Mouse (Mus musculus) splenic B cell, adult 2 months (primary cell): Measurements from ENCODE around the gene Eef1e1.
"Not testable (repeated sequence)": the region's sequence is repeated elsewhere in the genome, so short reads cannot be mapped to it uniquely, and the experiment has no call there.

Experiments used
- DNase-seq: peaks from one replicate; pipeline ENCODE4 v3.0.0-alpha.2; 2011; ENCODE audit warnings: low read depth, low spot score
- H3K27me3 ChIP-seq: 2 replicates; pipeline ENCODE4 v1.6.1; 2012; ENCODE audit warnings: mild to moderate bottlenecking, low read length, moderate library complexity, mixed read lengths; ENCODE audit not compliant: control insufficient read depth, poor library complexity, insufficient read depth, severe bottlenecking
- H3K36me3 ChIP-seq: 2 replicates; pipeline ENCODE4 v1.6.1; 2012; ENCODE audit warnings: mild to moderate bottlenecking, low read length, moderate library complexity, mixed read lengths; ENCODE audit not compliant: control insufficient read depth, poor library complexity, insufficient read depth, severe bottlenecking

The Eef1e1 gene

DNA sequence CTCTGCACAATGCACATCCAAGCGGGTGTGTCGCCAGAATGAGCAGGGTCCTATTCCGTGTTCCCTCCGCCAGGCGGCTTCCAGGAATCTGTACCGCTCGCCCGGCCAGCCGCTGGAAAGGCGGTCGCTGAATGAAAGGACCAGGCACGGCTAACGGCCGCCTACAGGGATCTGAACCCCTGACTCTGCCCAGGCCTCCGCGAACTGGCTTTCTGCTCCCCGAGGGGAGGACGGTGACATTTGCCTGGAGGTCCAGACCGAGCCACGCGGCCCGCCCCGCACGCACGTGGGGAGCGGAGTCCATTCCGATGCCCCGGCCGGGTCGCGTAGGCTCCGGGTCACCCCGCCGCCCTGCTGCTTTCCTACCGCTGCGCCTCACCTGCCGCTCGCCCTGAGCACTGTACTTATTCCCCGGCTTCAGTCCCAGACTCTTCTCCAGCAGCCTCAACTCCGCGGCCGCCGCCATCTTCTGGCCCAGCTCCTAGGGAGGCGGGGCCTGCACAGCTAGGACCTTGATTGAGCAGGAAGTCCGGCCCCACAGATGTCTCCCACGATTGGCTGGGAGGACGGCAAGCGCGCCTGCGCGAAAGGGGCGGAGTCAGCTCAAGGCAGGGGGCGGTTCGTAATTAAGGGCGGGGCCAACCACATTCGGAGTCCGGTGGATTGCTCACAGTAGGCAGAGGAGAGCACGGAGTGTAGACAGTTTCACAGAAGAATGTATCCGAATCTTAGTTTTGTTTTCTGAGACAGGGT, at the start of gene Eef1e1:
Eef1e1 (minus strand) TSS at position 531 of the 753 bp plus-strand sequence.
- peak; percentile 97 for DNase-seq
- H3K36me3 ChIP-seq = peaks cover 5% of the 10 kb centered on the region
- no peaks in the 10 kb centered on the region for H3K27me3 ChIP-seq

DNA sequence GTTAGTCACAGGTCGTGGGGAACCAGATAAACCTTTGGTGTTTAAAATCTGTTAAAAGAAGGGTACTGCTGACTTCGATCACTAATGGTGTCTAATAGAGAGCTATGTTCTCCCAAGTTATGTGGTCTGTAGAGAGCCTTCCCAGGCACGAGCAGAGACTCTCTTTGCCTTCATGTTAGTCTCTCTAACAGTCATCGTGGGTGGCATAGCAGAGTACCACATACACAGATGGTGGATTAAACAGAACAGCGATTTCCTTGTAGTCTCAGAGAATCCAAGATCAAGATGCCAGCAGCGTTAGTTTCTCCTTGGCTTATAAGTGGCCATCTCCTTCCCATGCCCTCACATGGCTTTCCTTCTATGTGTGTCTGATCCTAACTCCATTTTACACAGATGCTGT, 32.0 kb upstream of the Eef1e1 start:
- Histone ChIP-seq H3K27me3 (no peaks in the 10 kb centered on the region), H3K36me3 (no peaks in the 10 kb centered on the region)
- no peak for DNase-seq

DNA sequence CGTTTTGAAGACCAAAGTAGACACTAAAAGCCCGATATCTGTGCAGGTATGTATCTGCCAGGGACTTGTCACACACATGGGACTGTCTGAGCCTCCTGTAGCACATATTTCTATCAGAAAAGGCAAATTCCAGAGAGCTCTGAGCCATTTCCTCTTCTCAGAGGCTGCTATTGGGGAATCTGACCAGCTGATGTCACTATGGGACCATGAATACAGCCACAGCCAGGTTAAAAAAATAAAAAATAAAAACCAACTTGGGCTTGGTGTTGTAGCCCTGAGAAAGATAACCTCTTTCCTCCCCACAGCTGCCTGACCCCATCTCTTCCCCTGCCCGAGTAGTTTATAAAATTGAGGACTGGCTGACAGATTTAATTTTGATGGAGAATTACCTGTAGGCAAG, 31.2 kb upstream of the Eef1e1 start:
- Histone ChIP-seq H3K36me3 (no peaks in the 10 kb centered on the region), H3K27me3 (no peaks in the 10 kb centered on the region)
- DNase-seq = no peak

GRCm38 (mm10) chr13:38688761-38689160, 29.9 kb upstream of the Eef1e1 start:
- no peak for DNase-seq
- H3K27me3 ChIP-seq = no peaks in the 10 kb centered on the region
- no peaks in the 10 kb centered on the region for H3K36me3 ChIP-seq

GRCm38 (mm10) chr13:38672336-38672735, 13.5 kb upstream of the Eef1e1 start:
- no peak for DNase-seq
- no peaks in the 10 kb centered on the region for H3K36me3 ChIP-seq
- no peaks in the 10 kb centered on the region for H3K27me3 ChIP-seq

- not testable (repeated sequence) for H3K27me3 ChIP-seq, H3K36me3 ChIP-seq, DNase-seq
Measured at GRCm38 (mm10) chr13:38671451-38671850, 12.6 kb upstream of the Eef1e1 start.

GRCm38 (mm10) chr13:38670051-38670450, 11.2 kb upstream of the Eef1e1 start:
- H3K36me3 ChIP-seq = no peaks in the 10 kb centered on the region
- no peaks in the 10 kb centered on the region for H3K27me3 ChIP-seq
- no peak for DNase-seq

GRCm38 (mm10) chr13:38668514-38668913, 9.7 kb upstream of the Eef1e1 start:
- H3K27me3 ChIP-seq = no peaks in the 10 kb centered on the region
- no peaks in the 10 kb centered on the region for H3K36me3 ChIP-seq
- peak; percentile 71 for DNase-seq

DNA sequence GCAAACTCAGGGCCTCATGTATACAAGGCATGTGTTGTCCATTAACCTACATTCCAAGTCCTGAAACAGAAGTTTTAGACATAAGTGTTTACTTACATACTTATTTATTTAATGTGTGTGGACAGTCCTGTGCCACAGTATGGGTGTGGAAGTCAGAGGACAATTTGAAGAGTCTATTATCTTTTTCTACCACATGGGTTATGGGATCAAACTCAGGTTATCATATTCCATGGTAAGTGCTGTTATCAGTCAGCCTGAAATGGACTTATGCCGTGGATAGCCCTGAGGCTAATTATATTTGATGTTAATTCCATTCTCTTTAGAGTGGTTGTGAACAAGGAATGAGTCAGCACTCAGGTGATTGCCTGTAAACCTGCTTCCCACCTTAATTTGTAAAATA, 5.9 kb upstream of the Eef1e1 start:
- no peaks in the 10 kb centered on the region for H3K36me3 ChIP-seq
- H3K27me3 ChIP-seq = no peaks in the 10 kb centered on the region
- DNase-seq = no peak

- no peaks in the 10 kb centered on the region for H3K36me3 ChIP-seq
- no peaks in the 10 kb centered on the region for H3K27me3 ChIP-seq
- no peak for DNase-seq
Measured at GRCm38 (mm10) chr13:38659524-38660136, 772 bp upstream of the Eef1e1 start.

- Histone ChIP-seq H3K27me3 (no peaks in the 10 kb centered on the region), H3K36me3 (peaks cover 5% of the 10 kb centered on the region)
- no peak for DNase-seq
Measured at GRCm38 (mm10) chr13:38657865-38658264, 993 bp downstream of the Eef1e1 start.

DNA sequence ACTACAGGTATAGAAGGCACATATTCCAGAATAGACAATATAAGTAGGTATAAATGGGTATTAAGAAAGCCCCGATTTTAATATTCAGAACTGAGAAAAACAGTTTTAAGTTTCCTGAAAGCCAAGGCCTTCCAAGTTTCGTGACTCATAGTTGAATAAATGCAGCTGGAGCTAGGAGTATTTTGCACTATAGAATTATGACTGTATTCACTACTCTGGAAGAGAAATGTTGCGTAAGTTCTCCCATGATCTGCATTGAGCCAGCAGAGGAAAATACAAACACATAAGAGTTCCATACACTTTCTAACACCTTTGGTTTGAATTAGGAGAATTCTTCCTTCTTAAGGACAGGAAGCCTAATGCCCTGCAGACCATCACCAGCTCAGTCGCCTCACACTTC, 8.6 kb downstream of the Eef1e1 start:
- Histone ChIP-seq H3K27me3 (no peaks in the 10 kb centered on the region), H3K36me3 (peaks cover 19% of the 10 kb centered on the region)
- no peak for DNase-seq

- Histone ChIP-seq H3K36me3 (peaks cover 18% of the 10 kb centered on the region), H3K27me3 (no peaks in the 10 kb centered on the region)
- DNase-seq = no peak
Measured at GRCm38 (mm10) chr13:38649069-38649468, 9.8 kb downstream of the Eef1e1 start.

GRCm38 (mm10) chr13:38641414-38641813, 17.4 kb downstream of the Eef1e1 start:
- peaks cover 2% of the 10 kb centered on the region; the same call in 1 of the 2 replicates for H3K36me3 ChIP-seq
- no peaks in the 10 kb centered on the region for H3K27me3 ChIP-seq
- DNase-seq = no peak

DNA sequence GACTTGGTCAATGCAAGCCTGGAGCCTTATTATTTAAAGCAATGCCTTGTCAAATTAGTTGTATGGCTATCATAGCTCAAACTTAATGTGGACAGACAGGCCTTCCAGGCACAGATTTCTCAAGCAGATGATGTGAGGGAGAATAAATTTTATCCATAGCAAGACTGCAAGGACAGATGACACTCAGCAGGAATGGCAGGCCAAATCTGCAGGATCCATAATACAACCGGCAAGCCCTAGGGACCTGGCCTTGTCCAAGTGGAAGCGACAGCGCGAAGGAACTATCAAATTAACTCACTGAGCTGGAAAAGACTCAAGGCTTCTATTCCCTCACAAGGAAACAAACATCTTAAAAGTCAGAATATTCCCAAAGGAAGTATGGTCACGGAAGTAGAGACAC, 17.9 kb downstream of the Eef1e1 start:
- H3K36me3 ChIP-seq = peaks cover 2% of the 10 kb centered on the region; the same call in 1 of the 2 replicates
- H3K27me3 ChIP-seq = no peaks in the 10 kb centered on the region
- DNase-seq = no peak
